Mouse (Mus musculus): ENCODE measurements at regions not wholly inside any gene's neighbourhood (a gene's known extent, or its start where the extent isn't known, plus 50 kb on each side); places are given as distances from the start of the nearest gene placed in this dataset.

GRCm38 (mm10) chrX:13014051-13014450, 57.2 kb upstream of the Usp9x start:
- no peaks in the 10 kb centered on the region for H3K4me1 ChIP-seq
- H3K4me3 ChIP-seq (replicated peaks): no peak overlapping the region
- H3K9me3 ChIP-seq: no peaks in the 10 kb centered on the region
- no peak overlapping the region for H3K27ac ChIP-seq
- no peak for ATAC-seq (ENCODE audit: insufficient read depth, low FRiP score, low read depth)
- H3K36me3 ChIP-seq: no peaks in the 10 kb centered on the region
- no peak overlapping the region for H3K9ac ChIP-seq
- no peak overlapping the region for H3K4me2 ChIP-seq
- 67% methylated on average over 3 of the region's 3 CpGs for WGBS
- no peaks in the 10 kb centered on the region for H3K27me3 ChIP-seq (replicated peaks)

- H3K9ac ChIP-seq: no peak overlapping the region
- no peaks in the 10 kb centered on the region for H3K36me3 ChIP-seq
- H3K27me3 ChIP-seq (replicated peaks): no peaks in the 10 kb centered on the region
- 72% methylated on average over 3 of the region's 3 CpGs for WGBS
- H3K4me2 ChIP-seq: no peak overlapping the region
- H3K4me1 ChIP-seq: no peaks in the 10 kb centered on the region
- no peak overlapping the region for H3K27ac ChIP-seq
- no peak overlapping the region for H3K4me3 ChIP-seq (replicated peaks)
- no peak for ATAC-seq (ENCODE audit: insufficient read depth, low FRiP score, low read depth)
- H3K9me3 ChIP-seq: no peaks in the 10 kb centered on the region
Measured at GRCm38 (mm10) chrX:13013086-13013485, 58.2 kb upstream of the Usp9x start.

- H3K4me3 ChIP-seq (replicated peaks): no peak overlapping the region
- no peak for ATAC-seq (ENCODE audit: insufficient read depth, low FRiP score, low read depth)
- no peaks in the 10 kb centered on the region for H3K9me3 ChIP-seq
- H3K4me1 ChIP-seq: no peaks in the 10 kb centered on the region
- H3K27me3 ChIP-seq (replicated peaks): no peaks in the 10 kb centered on the region
- no peak overlapping the region for H3K9ac ChIP-seq
- no peak overlapping the region for H3K4me2 ChIP-seq
- H3K36me3 ChIP-seq: no peaks in the 10 kb centered on the region
- H3K27ac ChIP-seq: no peak overlapping the region
- WGBS: 47% methylated on average over 7 of the region's 7 CpGs
Measured at GRCm38 (mm10) chrX:12990777-12991176, 80.5 kb upstream of the Usp9x start.

GRCm38 (mm10) chrX:12977676-12978075, 93.6 kb upstream of the Usp9x start:
- no peaks in the 10 kb centered on the region for H3K4me1 ChIP-seq
- H3K4me2 ChIP-seq: no peak overlapping the region
- no peak for ATAC-seq (ENCODE audit: insufficient read depth, low FRiP score, low read depth)
- no peaks in the 10 kb centered on the region for H3K9me3 ChIP-seq
- 49% methylated on average over 6 of the region's 6 CpGs for WGBS
- H3K27ac ChIP-seq: no peak overlapping the region
- no peaks in the 10 kb centered on the region for H3K36me3 ChIP-seq
- H3K9ac ChIP-seq: no peak overlapping the region
- no peaks in the 10 kb centered on the region for H3K27me3 ChIP-seq (replicated peaks)
- H3K4me3 ChIP-seq (replicated peaks): no peak overlapping the region

- WGBS: 76% methylated on average over 7 of the region's 7 CpGs
- Histone ChIP-seq H3K27me3 (replicated peaks) (no peaks in the 10 kb centered on the region), H3K27ac (no peak overlapping the region), H3K9me3 (no peaks in the 10 kb centered on the region), H3K36me3 (no peaks in the 10 kb centered on the region), H3K4me2 (no peak overlapping the region), H3K4me3 (replicated peaks) (no peak overlapping the region), H3K4me1 (no peaks in the 10 kb centered on the region), H3K9ac (no peak overlapping the region)
- no peak for ATAC-seq (ENCODE audit: insufficient read depth, low FRiP score, low read depth)
Measured at GRCm38 (mm10) chrX:12968979-12969746, 102.1 kb upstream of the Usp9x start.

- Histone ChIP-seq H3K9ac (no peak overlapping the region), H3K27ac (no peak overlapping the region), H3K9me3 (no peaks in the 10 kb centered on the region), H3K36me3 (no peaks in the 10 kb centered on the region), H3K4me1 (no peaks in the 10 kb centered on the region), H3K4me3 (replicated peaks) (no peak overlapping the region), H3K27me3 (replicated peaks) (no peaks in the 10 kb centered on the region), H3K4me2 (no peak overlapping the region)
- 55% methylated on average over 11 of the region's 11 CpGs for WGBS
- peak; percentile 56; the same call in 1 of the 2 replicates for ATAC-seq (ENCODE audit: insufficient read depth, low FRiP score, low read depth)
Measured at GRCm38 (mm10) chrX:12959467-12960314, 111.6 kb upstream of the Usp9x start.

GRCm38 (mm10) chrX:12958873-12959272, 112.4 kb upstream of the Usp9x start:
- 51% methylated on average over 2 of the region's 2 CpGs for WGBS
- no peak for ATAC-seq (ENCODE audit: insufficient read depth, low FRiP score, low read depth)
- Histone ChIP-seq H3K9ac (no peak overlapping the region), H3K36me3 (no peaks in the 10 kb centered on the region), H3K9me3 (no peaks in the 10 kb centered on the region), H3K4me3 (replicated peaks) (no peak overlapping the region), H3K27ac (no peak overlapping the region), H3K4me2 (no peak overlapping the region), H3K4me1 (no peaks in the 10 kb centered on the region), H3K27me3 (replicated peaks) (no peaks in the 10 kb centered on the region)

GRCm38 (mm10) chrX:12950928-12951660, 120.2 kb upstream of the Usp9x start:
- 64% methylated on average over 5 of the region's 7 CpGs for WGBS
- H3K27me3 ChIP-seq (replicated peaks): no peaks in the 10 kb centered on the region
- H3K4me2 ChIP-seq: no peak overlapping the region
- no peak overlapping the region for H3K9ac ChIP-seq
- H3K36me3 ChIP-seq: no peaks in the 10 kb centered on the region
- H3K4me1 ChIP-seq: no peaks in the 10 kb centered on the region
- H3K27ac ChIP-seq: no peak overlapping the region
- H3K9me3 ChIP-seq: no peaks in the 10 kb centered on the region
- H3K4me3 ChIP-seq (replicated peaks): no peak overlapping the region
- no peak for ATAC-seq (ENCODE audit: insufficient read depth, low FRiP score, low read depth)

GRCm38 (mm10) chrX:12942451-12942850, 128.8 kb upstream of the Usp9x start:
- ATAC-seq (ENCODE audit: insufficient read depth, low FRiP score, low read depth): no peak
- Histone ChIP-seq H3K4me3 (replicated peaks) (no peak overlapping the region), H3K27me3 (replicated peaks) (no peaks in the 10 kb centered on the region), H3K4me1 (no peaks in the 10 kb centered on the region), H3K9me3 (no peaks in the 10 kb centered on the region), H3K27ac (no peak overlapping the region), H3K9ac (no peak overlapping the region), H3K36me3 (no peaks in the 10 kb centered on the region), H3K4me2 (no peak overlapping the region)
- WGBS: 77% methylated on average over 5 of the region's 5 CpGs

GRCm38 (mm10) chrX:12936406-12937172, 134.7 kb upstream of the Usp9x start:
- Histone ChIP-seq H3K27me3 (replicated peaks) (0 out of 2 replicates have a peak, but pooled peaks cover 2% of the 10 kb centered on the region), H3K27ac (no peak overlapping the region), H3K9ac (0 out of 2 replicates have a peak overlapping the region, but pooled peaks have one; percentile 22), H3K4me2 (peak overlapping the region; percentile 62), H3K4me3 (replicated peaks) (peak overlapping the region; percentile 45), H3K4me1 (no peaks in the 10 kb centered on the region), H3K9me3 (no peaks in the 10 kb centered on the region), H3K36me3 (no peaks in the 10 kb centered on the region)
- 17% methylated on average over 38 of the region's 43 CpGs for WGBS
- ATAC-seq (ENCODE audit: insufficient read depth, low FRiP score, low read depth): peak; percentile 35; the same call in 1 of the 2 replicates

GRCm38 (mm10) chrX:12933294-12933807, 137.9 kb upstream of the Usp9x start:
- 0 out of 2 replicates have a peak, but pooled peaks cover 2% of the 10 kb centered on the region for H3K27me3 ChIP-seq (replicated peaks)
- no peak overlapping the region for H3K9ac ChIP-seq
- no peak overlapping the region for H3K4me2 ChIP-seq
- H3K4me1 ChIP-seq: no peaks in the 10 kb centered on the region
- no peaks in the 10 kb centered on the region for H3K36me3 ChIP-seq
- H3K9me3 ChIP-seq: no peaks in the 10 kb centered on the region
- H3K27ac ChIP-seq: no peak overlapping the region
- no peak for ATAC-seq (ENCODE audit: insufficient read depth, low FRiP score, low read depth)
- no peak overlapping the region for H3K4me3 ChIP-seq (replicated peaks)
- 85% methylated on average over 4 of the region's 4 CpGs for WGBS

Data from stomach, embryonic 15.5 days (tissue).